Mouse (Mus musculus) inflammation-experienced regulatory T-cells, adult 6 months (primary cell): ENCODE measurements around the gene Rpe65. TPM values are rescaled to one million over a fixed set of nuclear protein-coding genes. Genes with fewer than 3 reads are reported as not detected.

Experiments used
- ATAC-seq: one replicate; pipeline ENCODE4 v1.8.0; 2017
- polyA plus RNA-seq, 3 experiments: library from polyadenylated mRNA; unstranded; fragments of 100-300 nt; shearing (Covaris generic); gene quantifications; one replicate each; pipeline ENCODE4 v1.2.1; 2017

Gene Rpe65
- not detected for polyA plus RNA-seq

GRCm38 (mm10) chr3:159598875-159599274 is at the start of gene Rpe65:
Gene Rpe65, plus strand, starts transcription at chr3:159599175.
- ATAC-seq: no peak

GRCm38 (mm10) chr3:159550224-159550623 is 48.8 kb upstream of the Rpe65 start:
- ATAC-seq: no peak

DNA sequence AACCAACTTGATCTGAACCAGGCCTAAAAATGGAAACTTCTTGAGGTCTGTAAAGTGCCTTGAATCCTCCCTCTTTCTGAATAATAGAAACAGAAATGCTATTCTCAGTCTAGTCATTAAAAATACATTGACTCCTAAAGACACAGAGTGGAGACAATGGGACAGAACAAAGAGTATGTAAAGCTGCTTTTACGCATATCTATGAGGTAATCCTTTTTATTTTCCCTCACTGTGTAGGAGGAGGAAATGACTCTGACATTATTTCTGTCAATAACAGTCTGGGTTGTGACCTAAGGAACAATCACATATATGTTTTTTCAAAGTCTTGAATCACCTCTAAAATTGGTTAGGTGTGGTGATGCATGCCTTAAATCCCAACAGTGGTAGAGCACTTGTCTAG is 16.0 kb downstream of the Rpe65 start:
- ATAC-seq: no peak

DNA sequence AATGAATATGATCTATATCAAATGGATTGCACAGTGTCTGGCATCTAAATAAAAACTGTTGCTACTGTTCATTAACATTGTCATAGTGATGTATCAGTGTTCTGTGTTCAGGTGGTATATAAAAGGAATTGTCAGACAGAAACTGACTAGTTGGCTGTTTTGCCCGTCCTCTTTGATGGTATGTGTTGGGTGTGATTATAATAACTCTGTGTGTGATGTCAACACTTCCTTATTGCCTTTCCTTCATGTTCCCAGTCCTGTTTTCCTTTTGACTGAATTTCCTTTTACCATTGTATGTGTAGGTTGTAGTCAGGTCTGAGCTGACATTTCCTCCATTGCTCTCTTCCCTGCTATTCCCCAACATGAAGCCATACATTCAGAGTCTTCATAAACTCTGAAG is 22.1 kb downstream of the Rpe65 start:
- ATAC-seq: no peak

GRCm38 (mm10) chr3:159624010-159624409 is 25.0 kb downstream of the Rpe65 start:
- no peak for ATAC-seq

DNA sequence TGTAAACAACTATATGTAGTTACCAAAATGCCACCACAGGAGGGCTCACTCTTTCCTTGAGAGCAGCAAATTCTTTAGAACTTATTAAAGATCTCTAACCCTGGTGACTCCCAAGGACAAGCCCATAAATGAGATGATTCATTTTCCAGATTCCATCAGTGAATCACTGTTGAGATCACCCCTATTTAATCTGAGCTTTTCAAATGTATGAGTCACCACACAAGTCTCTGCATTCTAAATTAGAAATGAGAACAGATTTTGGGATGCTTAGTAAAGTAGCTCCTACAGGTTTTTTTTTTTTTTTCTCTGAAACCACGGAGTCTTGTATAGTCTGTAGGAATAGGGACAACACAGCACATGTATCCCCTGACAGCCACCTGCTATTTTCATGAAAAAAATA is 61.8 kb downstream of the Rpe65 start:
- no peak for ATAC-seq

DNA sequence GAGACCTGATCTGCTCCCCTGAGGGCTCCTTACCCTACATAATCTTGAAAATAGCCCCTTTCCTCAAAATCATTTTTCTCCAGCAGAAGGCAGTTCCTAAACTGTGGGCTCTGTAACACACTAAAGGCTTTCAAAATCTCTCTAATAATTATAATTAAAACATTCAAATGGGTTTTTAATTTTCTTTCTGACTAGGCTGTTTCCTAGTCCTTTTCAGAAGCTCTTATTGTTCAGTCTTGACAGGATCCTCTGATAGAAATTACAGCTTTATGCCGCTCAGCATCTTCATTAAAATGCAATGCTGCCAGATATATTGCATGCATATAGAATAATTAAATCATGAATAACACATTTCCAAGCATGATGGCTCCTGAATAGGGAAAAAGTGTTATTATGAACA is 64.4 kb downstream of the Rpe65 start:
- ATAC-seq: no peak

Other genes starting within 250 kb of the Rpe65 start
- 10 to 100 TPM in 1 of 3 experiments, 1 to 10 TPM in 2; 1.7 to 40.0 (median 1.9) TPM for gene Depdc1a, start 103.7 kb upstream of the Rpe65 start, polyA plus RNA-seq
- 100 to 1,000 TPM; 101 to 132 (median 113) TPM for gene Wls, start 240.5 kb downstream of the Rpe65 start, polyA plus RNA-seq